Mouse (Mus musculus): ENCODE results near the gene Aff4. TPM values are rescaled to one million over a fixed set of nuclear protein-coding genes. Genes with fewer than 3 reads are reported as not detected.

Gene Aff4
- polyA plus RNA-seq (2017; shearing (Covaris generic)), result 11.8 TPM

DNA sequence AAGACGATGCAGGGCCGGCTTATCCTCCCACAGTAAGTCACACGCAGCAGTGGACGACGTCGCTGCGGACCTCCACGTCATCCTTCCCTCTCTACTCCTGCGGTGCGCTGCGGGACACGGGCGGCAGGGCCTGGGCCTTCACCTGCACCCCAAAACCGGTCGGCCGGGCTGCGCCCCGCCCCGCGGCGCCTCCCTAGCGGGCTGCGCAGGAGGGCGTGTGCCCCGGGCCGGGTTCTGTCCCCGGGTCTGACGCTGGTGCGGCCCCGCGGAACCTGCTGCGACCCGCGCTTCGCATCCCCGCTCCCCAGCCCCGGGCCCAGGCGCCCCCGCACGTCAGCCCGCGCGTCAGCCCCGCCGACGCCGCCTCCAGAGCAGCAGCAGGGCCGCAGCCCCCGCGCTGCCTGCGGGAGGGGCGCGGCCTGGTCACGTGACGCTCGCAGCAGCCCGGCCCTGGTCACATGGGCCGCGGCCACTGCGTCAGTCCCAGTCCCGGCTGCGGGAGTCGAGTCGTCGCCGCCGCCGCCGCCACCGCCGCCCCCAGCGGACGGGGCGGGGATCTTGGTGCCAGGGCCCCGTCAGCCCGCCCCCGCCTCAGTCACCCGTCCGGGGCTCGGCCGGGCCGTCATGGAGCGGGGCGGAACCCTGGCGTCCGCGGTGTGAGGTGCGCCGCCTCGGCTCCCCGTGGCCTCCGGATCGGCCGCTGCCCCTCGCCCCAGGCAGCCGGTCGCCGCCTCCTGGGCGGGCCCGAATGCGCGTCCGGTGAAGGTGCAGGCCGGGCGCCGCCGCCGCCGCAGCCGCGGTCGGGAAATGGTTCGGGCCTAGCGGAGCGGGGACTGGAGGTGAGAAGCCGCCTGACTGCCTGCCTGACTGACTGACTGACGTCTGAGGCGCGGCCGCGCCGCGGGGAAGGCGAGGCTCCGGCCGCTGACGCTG, at the start of gene Aff4:
Gene Aff4 (plus strand): TSS at position 543 of the 933 bp plus-strand sequence.

DNA sequence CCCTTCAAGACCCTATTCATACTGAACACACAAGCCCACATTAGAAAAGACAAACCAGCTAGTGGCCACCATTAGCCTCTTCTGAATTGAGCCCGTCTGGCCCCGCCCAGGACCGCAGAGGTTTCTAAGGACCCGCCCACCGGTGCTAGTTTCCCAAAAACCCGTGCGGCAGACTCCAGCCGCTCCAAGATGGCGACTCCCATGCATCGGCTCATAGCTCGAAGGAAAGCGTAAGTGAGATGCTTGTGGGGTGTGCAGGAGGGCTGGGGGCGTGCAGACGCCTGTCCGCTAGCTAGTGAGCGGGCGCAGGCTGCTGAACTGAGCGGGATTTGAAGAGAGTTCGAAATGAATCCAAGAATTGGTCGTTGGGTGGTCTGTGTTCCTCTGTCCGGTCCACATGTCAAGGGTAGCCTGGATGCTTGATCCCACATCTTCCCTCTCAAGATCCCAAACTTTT, 26.1 kb upstream of the Aff4 start, which contains the start of gene Zcchc10:
Gene Zcchc10 (plus strand): TSS at position 168 of the 457 bp plus-strand sequence.

DNA sequence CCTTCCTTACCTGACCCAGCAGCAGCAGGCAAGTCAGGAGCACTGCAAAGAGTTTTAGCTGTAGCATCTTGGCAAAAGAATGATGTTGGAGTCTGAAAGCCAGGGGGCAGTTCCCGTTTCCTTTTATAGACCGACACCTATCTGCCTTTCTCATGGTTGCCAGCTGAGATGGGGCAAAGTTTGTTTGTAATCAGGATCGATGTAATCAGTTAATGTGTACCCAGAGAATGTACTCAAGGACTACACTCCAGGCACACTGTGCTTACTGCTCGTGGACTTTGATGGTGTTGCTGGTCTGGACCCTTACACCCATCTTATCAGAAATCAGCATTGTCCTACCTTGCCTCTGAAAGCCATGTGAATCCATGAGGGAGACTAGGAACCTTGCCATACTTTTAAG, 72.4 kb downstream of the Aff4 start, which contains the start of gene Leap2:
Gene Leap2 (minus strand): TSS at position 135 of the 400 bp plus-strand sequence.

DNA sequence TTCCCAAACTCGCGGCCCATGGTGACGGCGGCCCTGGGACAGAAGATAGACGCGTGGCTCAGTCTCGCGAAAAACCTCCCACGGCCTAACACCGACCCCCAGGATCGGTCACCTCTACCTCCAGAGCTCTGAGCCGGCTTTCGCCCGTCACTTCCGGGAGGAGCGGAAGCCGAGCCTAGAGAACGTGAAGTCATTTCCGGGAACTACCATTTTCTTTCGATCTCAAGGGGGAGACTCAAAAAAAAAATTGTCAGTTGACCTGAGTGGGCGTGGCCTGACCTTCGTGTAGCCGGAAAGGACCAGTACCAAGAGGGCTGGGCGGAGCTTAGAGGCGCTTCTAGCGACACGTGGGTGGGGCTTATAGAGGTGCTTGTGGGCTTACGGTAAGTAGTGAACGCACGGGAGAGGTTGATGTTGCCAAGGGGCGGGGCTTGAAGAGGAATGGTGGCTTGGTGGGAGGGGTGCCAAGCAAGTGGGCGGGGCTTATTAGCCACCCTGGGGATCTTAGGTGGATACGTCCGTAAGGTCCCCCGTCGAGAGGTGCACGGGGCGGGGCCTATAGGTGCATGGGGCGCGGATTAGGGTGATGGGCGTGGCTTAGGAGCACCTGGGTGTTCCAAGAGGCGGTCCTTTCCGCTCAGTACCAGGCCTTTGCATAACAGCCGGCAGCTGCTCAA, 80.2 kb downstream of the Aff4 start, which contains the start of the genes Uqcrq and Gdf9:
Gene Uqcrq (minus strand): TSS at position 162 of the 677 bp plus-strand sequence.
Gene Gdf9 (plus strand): TSS at position 354 of the 677 bp plus-strand sequence.

DNA sequence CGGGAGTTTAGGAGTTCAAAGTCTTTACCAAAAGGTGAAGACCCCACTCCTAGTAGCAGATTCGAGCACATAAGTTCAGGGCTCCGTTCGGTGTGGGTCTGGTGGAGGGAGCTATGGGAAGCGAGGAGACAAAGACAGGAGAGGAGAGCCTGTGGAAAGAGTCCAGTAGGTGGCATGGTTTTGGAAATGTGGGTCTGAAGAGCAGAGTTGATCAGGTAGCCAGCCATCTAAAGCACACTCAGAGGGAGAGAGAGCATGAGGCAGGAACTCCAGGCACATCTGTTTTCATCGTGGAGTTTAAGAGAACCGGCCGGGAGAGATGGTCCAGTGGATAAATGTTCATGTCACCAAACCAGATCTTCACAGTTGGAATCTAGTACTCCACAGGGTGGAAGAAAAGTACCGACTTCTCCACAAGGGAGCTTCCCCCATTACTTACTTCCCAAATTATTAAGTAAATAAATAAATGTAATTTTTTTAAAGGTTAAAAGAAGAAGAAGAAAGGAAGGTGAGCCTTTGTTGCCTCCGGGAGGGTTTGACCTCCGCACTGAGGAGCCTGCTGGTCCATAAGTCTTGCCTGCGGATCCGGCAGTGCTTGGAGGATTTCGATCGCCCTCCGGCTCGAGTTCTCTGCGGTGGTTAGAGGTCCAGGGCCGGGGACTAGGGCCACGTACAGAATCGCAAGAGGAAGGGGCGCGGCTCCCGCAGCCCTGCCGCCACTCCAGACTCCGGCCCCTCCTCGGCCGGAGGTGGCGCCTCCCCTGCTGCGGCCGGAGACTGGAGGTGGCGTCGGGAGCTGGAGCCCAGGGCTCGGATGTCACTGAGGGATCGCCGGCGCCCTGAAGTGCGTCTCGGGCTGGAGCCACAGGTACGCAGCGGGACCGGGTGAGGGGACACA, 106.1 kb downstream of the Aff4 start, which contains the start of the genes Gm10447 and Shroom1:
Gene Gm10447 (minus strand): TSS at position 637 of the 898 bp plus-strand sequence.
Gene Shroom1 (plus strand): TSS at position 732 of the 898 bp plus-strand sequence.

DNA sequence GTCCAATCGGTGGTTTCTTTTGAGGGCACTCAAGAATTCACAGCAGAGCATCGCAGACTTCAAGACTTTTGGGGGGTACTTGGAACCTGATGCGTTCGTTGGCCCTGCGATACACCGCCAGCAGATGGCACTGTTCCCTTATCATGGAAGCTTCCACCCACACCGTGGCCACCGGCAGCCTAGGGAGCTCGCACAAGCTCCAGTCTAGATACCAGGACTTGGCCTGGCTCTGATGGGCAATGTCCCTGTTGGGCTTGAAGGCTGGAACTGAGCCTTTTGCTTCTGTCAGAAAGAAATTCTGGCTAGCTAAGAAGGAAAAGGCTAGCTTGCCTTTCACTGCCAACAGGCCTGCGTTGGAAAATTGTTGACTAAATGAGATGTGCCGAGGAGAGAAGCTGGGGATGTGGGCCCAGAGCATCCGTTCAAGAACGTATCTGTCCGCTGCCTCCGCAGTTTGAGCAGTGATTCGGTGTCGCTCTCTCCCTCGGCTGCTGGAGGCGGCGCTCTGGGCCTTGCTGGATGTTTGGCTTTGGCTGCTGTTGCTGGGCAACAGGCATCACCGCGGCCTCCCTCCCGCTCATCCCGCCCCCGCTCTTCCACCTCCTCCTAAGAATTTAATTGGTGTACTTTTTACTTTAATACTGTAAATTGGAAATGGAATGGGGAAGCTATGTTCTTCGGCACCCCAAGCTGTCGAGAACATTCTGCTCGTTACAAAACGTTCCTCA, 119.5 kb downstream of the Aff4 start, which contains the start of gene Gm9837:
Gene Gm9837 (minus strand): TSS at position 512 of the 728 bp plus-strand sequence.

Other genes with a start within 250 kb of the Aff4 start
- gene Hspa4, start 50.4 kb upstream of the Aff4 start, polyA plus RNA-seq (2017; shearing (Covaris generic)), result 21.3 TPM
- 35.6 TPM for gene Zcchc10, start 26.2 kb upstream of the Aff4 start, polyA plus RNA-seq (2017; shearing (Covaris generic))
- not detected for gene Leap2, start 72.3 kb downstream of the Aff4 start, polyA plus RNA-seq (2017; shearing (Covaris generic))
- gene Uqcrq, start 80.0 kb downstream of the Aff4 start, polyA plus RNA-seq (2017; shearing (Covaris generic)), result 367 TPM
- 0.61 TPM for gene Gdf9, start 80.2 kb downstream of the Aff4 start, polyA plus RNA-seq (2017; shearing (Covaris generic))
- gene Gm10447, start 106.3 kb downstream of the Aff4 start, polyA plus RNA-seq (2017; shearing (Covaris generic)), result not detected
- gene Shroom1, start 106.4 kb downstream of the Aff4 start, polyA plus RNA-seq (2017; shearing (Covaris generic)), result not detected
- not detected for gene Gm9837, start 119.6 kb downstream of the Aff4 start, polyA plus RNA-seq (2017; shearing (Covaris generic))
- not detected for gene Gm9945, start 129.3 kb downstream of the Aff4 start, polyA plus RNA-seq (2017; shearing (Covaris generic))
- not detected for gene Sowaha, start 129.4 kb downstream of the Aff4 start, polyA plus RNA-seq (2017; shearing (Covaris generic))
- 0.62 TPM for gene Sept8, start 168.4 kb downstream of the Aff4 start, polyA plus RNA-seq (2017; shearing (Covaris generic))
- gene Kif3a, start 216.5 kb downstream of the Aff4 start, polyA plus RNA-seq (2017; shearing (Covaris generic)), result 10.8 TPM